Mouse (Mus musculus) neutrophil, adult 83 days (primary cell): ENCODE measurements around the gene Hdac4. TPM values are rescaled to one million over a fixed set of nuclear protein-coding genes. Genes with fewer than 3 reads are reported as not detected.

Source experiments
- total RNA-seq, 2 experiments: library from RNA; stranded (reverse); gene quantifications; one replicate each; pipeline ENCODE4 v1.2.4; 2023

Hdac4 gene
- 100 to 1,000 TPM in 1 of 2 experiments, 10 to 100 TPM in 1; 90.0 to 102 TPM for total RNA-seq

DNA sequence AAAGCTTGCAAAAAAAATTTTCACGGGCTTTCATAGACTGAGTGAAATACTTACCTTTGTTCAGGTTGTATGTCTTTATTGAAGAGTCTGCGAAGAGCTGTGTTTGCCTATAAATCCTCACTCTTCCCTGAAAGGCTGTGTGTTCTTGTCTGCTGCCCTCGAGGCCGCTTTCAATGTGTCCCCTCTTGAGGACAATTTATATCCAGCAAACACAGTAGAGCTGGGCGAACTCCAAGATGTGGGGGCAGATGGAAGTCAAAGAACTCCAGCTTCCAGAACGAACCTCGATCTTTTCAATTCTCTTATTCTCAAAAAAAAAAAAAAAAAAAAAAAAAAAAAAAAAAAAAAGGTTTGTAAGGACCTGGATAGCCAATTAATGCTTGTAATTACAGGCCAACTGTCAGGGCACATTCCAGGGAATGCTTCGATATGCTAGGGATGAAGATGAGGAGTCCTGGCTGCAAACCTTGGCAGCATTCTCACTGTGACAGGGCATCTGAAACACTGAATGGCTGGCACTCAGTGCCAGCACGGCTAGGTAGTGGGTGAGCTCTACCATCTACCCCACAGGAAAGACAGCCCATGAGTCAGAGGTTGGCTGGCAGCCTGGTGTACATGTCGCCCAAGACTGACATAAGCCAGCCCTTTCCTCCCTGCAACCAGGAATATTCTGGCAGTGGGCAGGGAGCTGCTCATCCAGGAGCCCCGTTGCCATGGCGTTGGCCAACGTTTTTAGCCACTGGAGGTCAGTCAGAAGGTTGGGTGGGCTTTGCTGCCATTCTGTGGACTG, at the start of gene Hdac4:
Hdac4 (minus strand) TSS at position 340 of the 790 bp plus-strand sequence.

